Mouse (Mus musculus) liver, adult 2 months (tissue): ENCODE results near the gene Vps37b.

ENCODE experiments used
- CTCF ChIP-seq: fragments of 200-500 bp; IDR thresholded peaks from 2 replicates; pipeline ENCODE4 v1.5.1; 2011; ENCODE audit warnings: low read depth, low read length, control low read depth
- POLR2A ChIP-seq: fragments of 200-500 bp; IDR thresholded peaks from 2 replicates; pipeline ENCODE4 v1.6.1; 2011; ENCODE audit warnings: low read length, control low read depth; ENCODE audit not compliant: insufficient read depth; ENCODE audit errors: extremely low read depth

- TF ChIP-seq CTCF (no peak), POLR2A (no peak)
These were observed 29.2 kb downstream of the Vps37b start for GRCm38 (mm10) chr5:124002876-124003275.
